Mouse (Mus musculus): ENCODE results near the gene Sult6b2. TPM values are rescaled to one million over a fixed set of nuclear protein-coding genes. Genes with fewer than 3 reads are reported as not detected.
A peak's percentile ranks its signal among the peaks of the same experiment; 100 is the strongest.

Sult6b2 gene
- polyA plus RNA-seq, 1 experiment = not detected

DNA sequence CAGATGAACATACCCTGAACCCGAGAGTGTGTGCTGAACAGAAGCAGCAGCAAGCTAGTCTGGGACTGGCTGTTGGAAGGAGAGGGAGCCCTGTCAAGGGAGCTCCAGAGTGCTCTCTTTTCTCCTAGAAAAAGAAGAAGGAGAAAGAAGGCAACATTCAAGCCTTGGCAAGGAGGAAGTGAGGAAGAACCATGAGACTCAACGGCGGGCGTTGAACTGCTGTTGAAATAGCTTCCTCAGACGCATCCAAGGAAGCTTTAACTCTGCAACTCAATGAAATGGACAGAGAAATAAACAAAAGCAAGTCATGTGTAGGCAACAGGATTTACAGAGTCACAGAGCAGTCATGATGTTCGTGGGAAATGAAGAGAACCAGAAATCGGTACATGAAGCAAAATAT is 57.5 kb downstream of the Sult6b2 start:
- TF ChIP-seq CTCF (IDR thresholded peaks at IDR 0.05; ENCODE audit: low read depth, low read length) = no peak
- no peak for TF ChIP-seq POLR2A (IDR thresholded peaks at IDR 0.05; ENCODE audit: borderline replicate concordance, low read depth, low read length)
- H3K4me1 ChIP-seq (ENCODE audit: control insufficient read depth, insufficient read depth, low read length) = peaks cover 15% of the 10 kb centered on the region
- peak overlapping the region; percentile 98 for H3K27ac ChIP-seq (ENCODE audit: insufficient read depth, low read depth, low read length)
- peak overlapping the region; percentile 31 for H3K4me3 ChIP-seq (ENCODE audit: insufficient read depth, low read length)

DNA sequence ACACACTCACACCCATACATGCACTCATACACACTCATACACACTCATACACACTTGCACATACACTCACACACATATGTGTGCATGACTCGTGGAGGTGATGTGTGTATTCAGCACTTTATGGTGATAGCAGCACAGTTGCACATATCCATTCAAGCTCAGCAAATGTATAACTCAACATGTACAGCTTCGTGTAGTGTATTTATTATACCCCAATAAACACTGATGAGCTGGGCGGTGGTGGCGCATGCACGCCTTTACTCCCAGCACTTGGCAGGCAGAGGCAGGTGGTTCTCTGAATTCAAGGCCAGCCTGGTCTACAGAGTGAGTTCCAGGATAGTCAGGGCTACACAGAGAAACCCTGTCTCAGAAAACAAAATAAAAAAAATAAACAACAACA is 58.8 kb downstream of the Sult6b2 start:
- Histone ChIP-seq H3K27ac (ENCODE audit: insufficient read depth, low read depth, low read length) (no peak overlapping the region), H3K4me3 (ENCODE audit: insufficient read depth, low read length) (no peak overlapping the region), H3K4me1 (ENCODE audit: control insufficient read depth, insufficient read depth, low read length) (peaks cover 15% of the 10 kb centered on the region)
- no peak for TF ChIP-seq CTCF (IDR thresholded peaks at IDR 0.05; ENCODE audit: low read depth, low read length)
- TF ChIP-seq POLR2A (IDR thresholded peaks at IDR 0.05; ENCODE audit: borderline replicate concordance, low read depth, low read length) = no peak

DNA sequence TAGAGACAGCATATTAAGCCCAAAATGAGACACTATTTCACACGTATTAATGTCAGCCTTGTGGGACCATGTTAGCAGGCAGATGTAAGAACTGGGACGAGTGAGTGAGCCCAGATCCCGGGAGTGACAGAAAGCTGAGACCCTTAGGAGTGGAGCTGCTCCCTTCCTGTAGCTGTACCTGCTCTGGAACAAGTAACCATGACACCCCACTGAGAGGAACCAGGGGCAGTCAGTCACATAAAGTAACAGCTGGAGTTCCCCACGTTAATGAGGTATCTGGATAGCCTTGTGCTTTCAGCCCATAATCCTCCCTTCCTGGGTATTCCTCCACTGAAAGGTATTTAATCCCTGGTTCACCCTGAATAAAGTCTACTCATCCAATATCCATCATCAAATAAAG is 61.1 kb downstream of the Sult6b2 start:
- H3K27ac ChIP-seq (ENCODE audit: insufficient read depth, low read depth, low read length) = no peak overlapping the region
- H3K4me3 ChIP-seq (ENCODE audit: insufficient read depth, low read length) = no peak overlapping the region
- no peak for TF ChIP-seq CTCF (IDR thresholded peaks at IDR 0.05; ENCODE audit: low read depth, low read length)
- TF ChIP-seq POLR2A (IDR thresholded peaks at IDR 0.05; ENCODE audit: borderline replicate concordance, low read depth, low read length) = no peak
- peaks cover 9% of the 10 kb centered on the region for H3K4me1 ChIP-seq (ENCODE audit: control insufficient read depth, insufficient read depth, low read length)

DNA sequence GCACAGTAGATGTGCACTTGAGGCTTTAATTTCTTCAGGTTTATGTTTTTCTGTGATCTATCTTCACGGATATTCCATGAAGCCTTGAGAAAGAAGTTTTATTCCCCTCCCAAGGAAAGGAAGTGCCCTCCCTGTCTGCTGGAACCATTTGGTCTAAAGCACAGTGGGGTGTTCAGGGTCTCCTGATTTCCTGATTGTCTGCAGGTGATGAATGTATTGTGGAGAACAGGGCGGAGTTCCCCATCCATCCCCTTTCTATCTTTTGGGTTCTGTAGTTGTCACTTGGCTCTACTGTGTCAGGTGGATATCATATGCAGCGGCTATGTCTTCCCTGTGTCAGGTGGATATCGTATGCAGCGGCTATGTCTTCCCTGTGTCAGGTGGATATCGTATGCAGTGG is 62.5 kb downstream of the Sult6b2 start:
- no peak for TF ChIP-seq CTCF (IDR thresholded peaks at IDR 0.05; ENCODE audit: low read depth, low read length)
- TF ChIP-seq POLR2A (IDR thresholded peaks at IDR 0.05; ENCODE audit: borderline replicate concordance, low read depth, low read length) = no peak
- peaks cover 4% of the 10 kb centered on the region for H3K4me1 ChIP-seq (ENCODE audit: control insufficient read depth, insufficient read depth, low read length)
- no peak overlapping the region for H3K4me3 ChIP-seq (ENCODE audit: insufficient read depth, low read length)
- H3K27ac ChIP-seq (ENCODE audit: insufficient read depth, low read depth, low read length) = no peak overlapping the region

DNA sequence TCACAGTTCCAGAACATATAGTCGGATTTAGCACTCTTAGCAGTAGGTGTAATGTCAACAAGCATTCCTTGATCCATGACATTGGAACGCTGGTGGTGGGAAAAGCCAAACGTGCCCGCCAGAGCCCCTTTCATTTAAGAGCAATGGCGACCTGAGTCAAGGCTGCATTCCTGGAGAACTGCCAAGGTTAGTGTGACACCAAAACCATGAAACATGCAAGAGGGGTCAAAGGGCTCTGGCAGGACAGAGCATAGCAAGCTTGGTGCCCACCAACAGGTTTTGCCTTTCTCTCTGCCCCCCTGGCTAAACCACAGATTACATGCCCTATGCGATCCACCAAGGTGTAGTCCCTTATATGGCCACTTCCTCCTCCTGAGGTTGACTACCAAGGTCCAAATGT is 65.7 kb downstream of the Sult6b2 start:
- Histone ChIP-seq H3K4me1 (ENCODE audit: control insufficient read depth, insufficient read depth, low read length) (no peaks in the 10 kb centered on the region), H3K27ac (ENCODE audit: insufficient read depth, low read depth, low read length) (no peak overlapping the region), H3K4me3 (ENCODE audit: insufficient read depth, low read length) (no peak overlapping the region)
- TF ChIP-seq POLR2A (IDR thresholded peaks at IDR 0.05; ENCODE audit: borderline replicate concordance, low read depth, low read length) (no peak), CTCF (IDR thresholded peaks at IDR 0.05; ENCODE audit: low read depth, low read length) (no peak)

DNA sequence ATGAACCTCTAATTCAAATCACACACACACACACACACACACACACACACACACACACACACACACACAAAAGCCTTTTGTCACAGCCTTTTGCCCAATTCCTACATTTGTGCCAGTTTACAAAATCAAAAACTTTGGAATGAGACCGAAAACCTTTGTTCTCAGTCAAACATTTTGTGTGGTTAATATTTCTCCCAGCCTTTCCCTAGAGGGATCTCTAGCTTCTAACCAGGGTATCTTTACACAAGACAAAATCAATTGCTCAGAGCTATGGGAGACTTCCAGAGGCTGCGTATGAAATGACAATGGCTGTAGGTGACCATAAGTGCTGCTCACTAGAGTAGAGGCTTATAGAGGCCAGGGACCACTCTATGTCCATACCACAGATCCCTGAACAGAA is 66.1 kb downstream of the Sult6b2 start:
- no peak overlapping the region for H3K27ac ChIP-seq (ENCODE audit: insufficient read depth, low read depth, low read length)
- H3K4me1 ChIP-seq (ENCODE audit: control insufficient read depth, insufficient read depth, low read length) = no peaks in the 10 kb centered on the region
- TF ChIP-seq POLR2A (IDR thresholded peaks at IDR 0.05; ENCODE audit: borderline replicate concordance, low read depth, low read length) (no peak), CTCF (IDR thresholded peaks at IDR 0.05; ENCODE audit: low read depth, low read length) (no peak)
- no peak overlapping the region for H3K4me3 ChIP-seq (ENCODE audit: insufficient read depth, low read length)

DNA sequence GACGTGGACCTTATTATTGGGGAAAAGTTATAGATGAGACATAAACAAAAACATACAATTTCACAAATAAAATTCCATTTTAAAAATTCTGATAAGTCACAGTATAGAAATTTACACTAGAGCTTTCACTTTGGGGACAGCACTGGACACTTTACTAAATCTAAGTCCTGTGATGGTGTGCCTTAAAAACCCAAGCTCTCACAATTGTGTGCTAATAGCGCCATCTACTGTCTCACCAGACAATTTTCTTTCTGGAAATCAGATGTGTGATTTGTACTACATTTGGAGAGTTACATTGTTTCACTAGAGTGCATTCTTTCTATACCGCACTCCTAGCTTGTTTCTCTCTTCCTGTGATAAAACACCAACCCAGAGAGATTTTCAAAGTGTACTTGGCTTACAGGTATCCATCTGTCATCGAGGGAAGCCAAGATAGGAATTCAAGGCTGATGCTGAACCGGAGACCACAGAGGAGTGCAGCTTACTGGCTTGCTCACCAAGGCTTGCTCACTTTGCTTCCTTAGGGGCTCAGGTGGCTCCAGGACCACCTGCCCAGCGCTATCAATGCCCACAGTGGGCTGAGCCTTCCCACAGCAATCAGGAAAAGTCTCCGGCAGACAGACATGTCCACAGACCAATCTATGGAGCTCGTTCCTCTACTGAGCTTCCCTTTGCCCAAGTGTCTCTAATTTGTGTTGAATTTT is 68.8 kb downstream of the Sult6b2 start:
- no peaks in the 10 kb centered on the region for H3K4me1 ChIP-seq (ENCODE audit: control insufficient read depth, insufficient read depth, low read length)

More for the DNA sequence above, 68.8 kb downstream of the Sult6b2 start:
- Histone ChIP-seq H3K4me3 (ENCODE audit: insufficient read depth, low read length) (no peak overlapping the region), H3K27ac (ENCODE audit: insufficient read depth, low read depth, low read length) (no peak overlapping the region)
- TF ChIP-seq CTCF (IDR thresholded peaks at IDR 0.05; ENCODE audit: low read depth, low read length) (no peak), POLR2A (IDR thresholded peaks at IDR 0.05; ENCODE audit: borderline replicate concordance, low read depth, low read length) (no peak)

Other genes starting within 250 kb of the Sult6b2 start
- not detected in 2 replicates for gene Kcnj8, start 232.9 kb downstream of the Sult6b2 start, polyA plus RNA-seq (2012; ENCODE audit: insufficient read depth, insufficient read length, missing spikeins)
- not detected in 2 replicates for gene Abcc9, start 102.2 kb downstream of the Sult6b2 start, polyA plus RNA-seq (2012; ENCODE audit: insufficient read depth, insufficient read length, missing spikeins)
- gene Cmas, start 47.8 kb downstream of the Sult6b2 start, polyA plus RNA-seq (2012; ENCODE audit: insufficient read depth, insufficient read length, missing spikeins) = 62.1 and 66.9 TPM in 2 replicates
- not detected in 2 replicates for gene St8sia1, start 159.9 kb upstream of the Sult6b2 start, polyA plus RNA-seq (2012; ENCODE audit: insufficient read depth, insufficient read length, missing spikeins)

Measured in bone marrow macrophage, adult 2 months (primary cell).